Mouse (Mus musculus) neural tube, embryonic 10.5 days (tissue): ENCODE measurements around the gene Arhgap23.

ENCODE experiments used
- DNase-seq: peaks from one replicate; pipeline ENCODE4 v3.0.0-alpha.2; 2017; ENCODE audit warnings: low spot score; ENCODE audit errors: extremely low spot score

Gene Arhgap23

DNA sequence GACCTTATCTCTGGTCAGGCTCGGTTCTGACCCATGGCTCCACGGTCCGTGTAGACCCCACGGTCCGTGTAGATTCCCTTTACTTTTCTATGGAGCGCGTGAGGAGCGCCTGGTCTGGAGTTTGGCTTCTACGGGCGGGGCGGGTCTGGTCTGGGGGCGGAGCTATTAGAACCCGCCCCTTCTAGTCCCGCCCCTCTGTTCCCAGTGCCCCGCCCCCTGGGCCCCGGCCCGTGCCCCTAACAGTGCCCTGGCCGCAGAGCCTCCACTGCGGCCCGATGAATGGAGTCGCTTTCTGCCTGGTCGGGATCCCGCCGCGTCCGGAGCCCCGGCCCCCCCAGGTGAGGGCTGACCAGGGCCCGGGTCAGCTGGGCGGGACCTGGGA is at the start of gene Arhgap23:
Gene Arhgap23, plus strand, starts transcription at position 204 of the 382 bp plus-strand sequence.
- peak; percentile 87 for DNase-seq

DNA sequence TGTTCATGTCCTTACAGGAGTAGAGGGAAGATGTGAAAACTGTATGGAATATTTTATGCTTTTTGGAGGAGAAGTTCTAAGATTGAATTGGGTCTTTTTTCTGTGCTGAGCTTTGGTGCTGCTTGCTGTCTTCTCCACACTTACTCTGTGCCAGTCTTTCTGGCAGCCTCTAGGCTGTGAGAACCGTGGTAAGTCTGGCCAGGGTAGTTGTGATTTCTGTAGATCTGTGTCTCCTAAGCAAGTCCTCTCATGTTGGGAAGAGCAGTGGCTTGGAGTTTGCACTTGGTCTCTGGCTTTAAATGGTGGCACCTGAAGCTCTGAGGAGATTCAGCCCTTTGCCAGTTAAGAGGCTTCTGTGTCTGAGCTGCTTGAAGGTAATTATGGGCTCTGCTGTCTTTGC is 49.8 kb upstream of the Arhgap23 start:
- DNase-seq, result no peak

DNA sequence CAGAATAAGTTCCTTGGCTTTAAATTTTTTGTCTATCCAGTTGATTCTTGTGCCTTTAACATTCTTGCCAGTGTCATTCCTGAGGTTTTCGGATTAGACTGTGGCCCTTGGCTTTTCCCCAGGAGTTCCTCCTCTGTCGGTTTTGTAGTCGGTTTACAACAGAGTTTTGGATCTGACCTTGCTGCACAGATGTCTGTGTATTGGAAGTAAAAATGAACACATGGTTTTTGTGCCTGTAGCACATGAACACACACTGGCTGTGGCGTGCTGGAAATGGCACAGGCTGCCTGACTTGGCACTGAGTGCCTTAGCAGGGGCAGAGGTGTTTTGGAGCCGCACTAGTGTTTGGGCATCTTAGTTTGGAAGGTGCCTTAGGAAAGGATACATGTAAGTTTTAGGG is 46.8 kb upstream of the Arhgap23 start:
- DNase-seq, result no peak

DNA sequence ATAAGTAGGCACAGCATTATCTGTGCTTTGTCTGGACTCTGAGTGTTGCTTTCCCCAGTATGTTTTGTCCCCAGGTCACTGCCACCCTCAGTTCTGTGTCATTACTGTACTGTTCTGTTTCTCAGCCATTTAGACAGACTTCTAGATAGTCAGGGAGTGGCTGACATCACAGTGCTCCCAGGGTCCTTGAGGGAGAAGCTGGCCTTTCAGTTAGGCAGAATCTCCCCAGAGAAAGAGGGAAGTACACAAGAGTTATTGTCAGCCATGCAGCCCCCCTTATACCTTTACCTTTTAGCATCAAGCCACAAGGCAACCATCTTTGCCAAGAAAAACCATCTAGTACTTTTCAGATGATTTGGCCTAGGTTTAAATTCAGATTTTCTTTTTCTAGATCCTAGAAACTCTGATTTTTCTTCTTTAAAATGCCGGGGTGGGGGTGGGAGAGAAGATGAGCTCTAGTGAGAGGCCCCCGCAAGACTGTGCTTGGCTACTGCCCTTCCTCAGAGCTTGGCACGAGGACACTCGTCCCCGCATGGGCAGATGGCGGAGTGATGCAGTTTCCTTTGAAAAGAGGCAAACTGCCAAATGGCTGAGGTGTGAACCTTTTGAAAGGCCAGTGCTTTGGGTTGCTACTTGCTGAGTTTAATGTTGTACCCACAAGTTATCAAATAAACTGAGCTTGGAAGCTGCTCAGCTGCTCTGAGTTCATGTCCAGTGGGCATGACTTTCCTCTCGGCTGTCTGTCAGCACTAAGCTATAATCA is 44.8 kb upstream of the Arhgap23 start:
- no peak for DNase-seq

DNA sequence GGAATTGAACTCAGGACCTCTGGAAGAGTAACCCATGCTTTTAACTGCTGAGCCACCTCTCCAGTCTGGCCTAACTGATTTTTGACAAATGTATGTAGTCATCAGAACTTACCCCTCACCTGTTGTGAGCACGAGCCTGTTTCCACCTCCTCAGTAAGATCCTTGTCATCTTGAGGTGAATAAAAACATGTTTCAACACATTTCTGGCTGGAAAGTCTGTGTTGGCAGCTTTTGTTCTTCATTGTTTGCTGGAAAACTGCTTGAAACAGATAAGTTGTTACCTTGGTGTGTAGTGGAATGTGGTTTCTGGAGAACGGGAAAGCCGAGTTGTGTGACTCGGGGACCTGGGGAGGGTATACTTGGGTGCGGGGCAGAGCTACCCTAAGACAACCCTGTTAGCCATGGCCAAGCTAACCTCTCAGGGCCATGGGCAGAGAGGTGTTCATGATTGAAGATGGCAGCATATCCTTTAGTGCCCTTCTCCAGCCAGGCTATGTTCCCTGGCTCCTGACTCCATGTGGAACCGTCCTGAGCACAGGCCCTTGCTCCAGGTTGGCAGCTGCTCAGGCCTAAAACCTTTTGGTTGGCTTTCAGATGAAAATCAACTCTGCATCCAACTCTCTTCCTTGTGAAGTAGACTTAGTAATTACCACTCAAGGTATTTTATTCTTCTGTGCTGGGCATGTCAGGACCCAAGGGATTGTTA is 43.0 kb upstream of the Arhgap23 start:
- no peak for DNase-seq

DNA sequence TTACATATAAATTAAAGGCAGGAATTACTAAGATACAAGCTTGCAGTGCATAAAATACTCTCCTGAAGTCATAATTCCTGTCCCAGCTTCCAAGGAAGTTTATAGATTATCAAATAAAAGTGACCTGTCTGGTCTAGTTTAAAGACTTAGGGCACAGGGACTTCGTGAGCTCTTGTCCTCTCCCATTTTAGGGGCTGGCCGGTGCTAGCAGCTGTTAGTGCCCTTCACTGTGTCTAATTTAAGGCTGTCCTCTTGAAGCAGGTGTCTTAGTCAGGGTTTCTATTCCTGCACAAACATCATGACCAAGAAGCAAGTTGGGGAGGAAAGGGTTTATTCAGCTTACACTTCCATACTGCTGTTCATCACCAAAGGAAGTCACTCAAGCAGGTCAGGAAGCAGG is 41.9 kb upstream of the Arhgap23 start:
- no peak for DNase-seq

DNA sequence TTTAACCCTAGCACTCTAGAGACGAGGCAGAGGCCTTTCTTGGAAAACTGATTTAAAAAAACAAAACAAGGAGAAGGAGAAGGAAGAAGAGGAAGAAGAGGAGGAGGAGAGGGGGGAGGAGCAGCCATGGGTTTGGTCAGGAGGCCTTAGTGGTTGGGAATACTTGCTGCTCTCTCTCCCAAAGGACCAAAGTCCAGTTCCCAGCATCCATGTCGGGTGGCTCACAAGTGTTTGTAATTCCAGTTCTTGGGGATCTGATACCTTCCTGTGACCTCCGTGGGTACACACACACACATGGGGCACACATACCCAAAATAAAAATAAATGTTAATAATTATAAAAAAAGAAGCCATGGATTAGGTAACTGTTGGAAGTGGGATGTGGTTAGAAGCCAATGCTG is 35.3 kb upstream of the Arhgap23 start:
- DNase-seq, result no peak

DNA sequence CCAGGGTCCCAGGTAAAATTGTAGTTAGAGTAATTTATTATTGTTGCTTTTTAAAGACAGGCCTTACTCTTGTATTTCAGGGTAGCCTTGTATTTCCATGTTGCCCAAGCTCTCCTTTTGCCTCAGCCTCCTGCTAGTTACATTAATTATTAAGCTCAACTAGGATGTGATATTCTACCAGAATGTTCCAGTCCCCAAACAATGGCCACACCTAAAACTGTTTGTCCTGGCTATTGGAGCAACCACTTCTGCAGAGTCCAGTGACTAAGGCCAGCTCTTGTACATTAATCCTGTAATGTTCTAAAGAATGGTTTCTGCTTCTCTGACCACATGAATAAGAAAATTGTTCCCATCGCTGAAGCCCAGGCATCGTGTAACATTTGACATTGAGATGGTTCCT is 32.3 kb upstream of the Arhgap23 start:
- DNase-seq, result no peak

DNA sequence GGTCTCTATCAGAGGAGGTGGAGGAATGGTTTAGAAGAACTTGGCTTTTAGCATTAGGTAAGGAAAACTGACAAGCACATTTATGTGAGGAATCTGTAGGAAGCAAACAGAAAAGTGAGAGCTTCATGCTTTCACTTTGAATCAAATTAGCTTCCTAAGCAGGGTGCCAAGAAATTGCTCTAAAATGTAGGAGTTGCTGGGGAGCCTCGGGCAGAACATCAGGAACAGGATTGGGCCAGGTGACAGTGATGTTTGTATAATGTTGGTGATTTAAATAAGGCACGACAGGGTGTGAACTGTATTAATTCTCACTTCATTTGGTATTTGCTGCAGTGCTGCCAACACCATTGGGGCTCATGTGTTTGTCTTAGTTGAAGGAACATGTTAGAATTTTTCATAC is 31.6 kb upstream of the Arhgap23 start:
- DNase-seq, result no peak

DNA sequence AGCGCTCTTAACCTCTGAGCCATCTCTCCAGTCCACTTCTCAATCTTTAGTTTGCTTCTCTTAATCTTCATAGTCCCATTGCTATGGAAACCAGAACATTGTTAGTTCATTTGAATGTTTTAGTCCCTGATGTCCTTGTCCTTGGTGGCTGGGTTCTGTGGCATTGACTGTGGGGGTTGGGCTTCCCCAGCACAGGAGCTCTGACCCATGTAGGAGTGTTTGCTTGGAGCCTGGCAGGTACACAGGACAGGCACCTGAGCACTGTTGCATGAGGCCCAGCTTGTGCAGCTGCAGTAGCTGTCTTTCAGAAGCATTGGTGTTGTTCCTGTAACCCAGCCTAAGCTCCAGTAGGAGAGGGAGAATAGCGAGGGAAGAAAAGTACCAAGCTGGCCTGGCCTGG is 27.5 kb upstream of the Arhgap23 start:
- DNase-seq, result no peak

DNA sequence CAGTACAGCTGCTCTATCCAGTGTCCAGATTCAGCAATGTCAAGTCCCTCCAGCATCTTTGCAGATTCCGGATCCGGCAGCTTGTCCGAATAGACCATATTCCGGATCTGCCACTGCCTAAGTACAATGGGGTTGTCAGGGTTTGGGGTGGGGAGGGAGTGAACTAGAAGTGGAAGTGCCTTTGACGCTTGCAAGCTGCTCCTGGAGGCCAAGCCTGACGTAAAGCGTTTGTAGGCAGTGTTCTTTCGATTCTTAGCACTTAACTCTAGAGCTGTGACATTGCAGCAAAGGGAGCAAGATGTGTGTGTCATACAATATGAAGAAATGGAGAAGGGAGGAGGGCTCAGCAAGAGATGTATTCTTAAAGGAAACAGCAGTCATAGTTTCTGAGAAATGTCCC is 26.2 kb upstream of the Arhgap23 start:
- no peak for DNase-seq

DNA sequence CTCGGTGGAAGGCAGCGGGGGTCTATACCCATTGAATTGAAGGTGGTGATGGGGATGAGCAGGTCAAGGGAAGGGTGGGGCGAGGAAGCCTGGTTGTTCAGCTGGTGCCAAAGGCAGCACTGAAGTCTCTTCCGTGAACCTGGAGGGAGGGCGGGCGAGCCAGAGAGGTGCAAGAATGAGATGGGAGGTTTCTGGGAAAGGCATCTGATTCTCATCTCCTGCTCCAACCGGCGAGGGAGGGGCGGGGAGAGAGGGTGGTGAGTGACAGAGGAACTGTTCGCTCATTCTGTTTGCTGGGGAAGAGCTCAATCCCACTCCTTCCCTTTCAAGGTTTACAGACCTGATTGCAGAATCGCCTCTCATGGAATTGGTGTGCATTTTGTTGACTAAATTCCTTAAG is 21.7 kb upstream of the Arhgap23 start:
- DNase-seq, result no peak

DNA sequence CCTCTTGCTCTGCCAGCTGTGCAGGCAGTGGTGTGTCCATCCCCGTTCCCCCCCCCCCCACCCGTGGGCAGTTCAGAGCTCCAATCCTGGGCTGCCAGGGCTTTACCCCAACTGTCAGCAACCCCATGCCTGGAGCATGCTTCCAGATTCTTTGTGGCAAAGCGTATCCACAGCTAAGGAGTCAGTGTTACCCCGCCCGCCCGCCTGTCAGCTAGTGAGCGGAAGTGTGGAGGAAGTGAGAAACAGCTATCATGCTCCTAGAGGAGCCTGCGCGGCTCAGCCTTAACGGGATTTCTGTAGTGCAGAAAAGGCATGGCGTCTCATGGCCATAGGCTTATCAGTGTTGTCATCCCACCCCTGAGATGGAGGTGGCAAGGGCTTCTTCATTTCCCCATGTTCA is 21.2 kb upstream of the Arhgap23 start:
- no peak for DNase-seq

DNA sequence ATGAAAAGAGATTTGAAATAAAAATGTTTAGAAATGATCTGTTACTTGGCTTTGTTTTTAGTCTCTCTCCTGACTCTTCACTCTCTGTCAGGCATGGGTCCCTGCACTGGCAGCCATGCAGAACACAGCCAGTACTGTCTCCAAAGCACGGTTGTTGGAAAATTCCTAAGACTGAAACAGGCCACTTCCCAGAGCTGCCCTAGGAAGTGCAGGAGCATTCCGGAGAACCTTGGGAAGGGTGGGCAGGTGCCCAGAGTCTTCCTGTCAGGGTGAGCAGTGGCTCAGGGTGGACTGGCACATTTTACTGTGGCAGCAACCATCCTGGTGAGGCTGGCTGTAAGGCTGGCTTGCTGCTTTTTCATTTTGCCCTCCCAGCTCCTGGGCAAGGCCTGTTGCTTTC is 16.8 kb upstream of the Arhgap23 start:
- no peak for DNase-seq

DNA sequence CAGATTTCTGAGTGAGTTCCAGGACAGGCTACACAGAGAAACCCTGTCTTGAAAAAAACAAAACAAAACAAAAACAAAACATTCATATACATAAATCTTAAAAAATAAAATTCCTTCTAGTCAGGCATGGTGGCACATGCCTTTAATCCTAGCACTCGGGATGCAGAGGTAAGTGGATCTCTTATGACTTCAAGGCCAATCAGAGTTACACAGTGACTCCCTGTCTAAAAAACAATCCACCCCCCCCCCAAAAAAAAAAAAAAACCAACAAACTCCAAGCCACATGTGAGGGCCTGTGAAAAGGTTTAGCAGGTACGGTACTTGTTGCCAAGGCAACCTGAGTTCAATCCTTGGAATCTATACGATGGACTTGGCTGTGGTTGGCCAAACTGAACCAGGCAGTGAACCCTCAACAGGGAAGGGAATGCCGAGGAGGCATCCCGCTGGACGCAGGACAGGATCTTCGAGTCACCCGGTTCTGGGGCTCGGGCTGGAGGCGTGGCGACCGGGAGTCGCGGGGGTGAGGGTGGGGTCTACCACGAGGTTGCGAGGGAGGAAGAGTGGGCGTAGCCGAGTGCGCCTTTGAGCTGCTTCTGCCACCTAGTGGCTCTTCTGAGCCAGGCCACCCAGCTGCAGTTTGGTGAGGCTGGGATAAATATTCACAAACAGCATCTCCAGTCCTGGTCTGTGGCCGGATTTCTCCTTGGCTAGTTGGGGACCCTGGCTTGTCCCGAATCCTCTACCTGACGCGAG is 15.2 kb upstream of the Arhgap23 start:
- DNase-seq, result peak; percentile 84

DNA sequence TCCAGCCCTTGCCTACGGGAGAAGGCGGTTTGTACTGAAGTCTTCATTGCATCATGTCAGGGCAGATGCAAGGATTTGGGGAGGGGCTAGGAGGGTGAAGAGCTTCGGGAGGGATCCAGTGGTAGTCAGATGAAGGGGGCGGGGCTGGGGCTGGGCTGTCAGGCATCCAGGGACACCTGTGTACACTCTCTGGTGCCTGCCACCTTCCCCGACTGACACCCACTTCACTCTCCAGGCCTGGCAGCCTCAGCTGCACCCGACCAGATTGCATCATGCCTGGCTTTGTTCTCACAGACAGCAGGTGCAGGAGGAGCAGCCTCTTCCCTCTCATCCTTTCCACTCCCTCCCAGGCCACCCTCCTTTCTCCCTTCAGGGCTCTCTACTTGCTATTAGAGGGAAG is 14.3 kb upstream of the Arhgap23 start:
- DNase-seq, result no peak

DNA sequence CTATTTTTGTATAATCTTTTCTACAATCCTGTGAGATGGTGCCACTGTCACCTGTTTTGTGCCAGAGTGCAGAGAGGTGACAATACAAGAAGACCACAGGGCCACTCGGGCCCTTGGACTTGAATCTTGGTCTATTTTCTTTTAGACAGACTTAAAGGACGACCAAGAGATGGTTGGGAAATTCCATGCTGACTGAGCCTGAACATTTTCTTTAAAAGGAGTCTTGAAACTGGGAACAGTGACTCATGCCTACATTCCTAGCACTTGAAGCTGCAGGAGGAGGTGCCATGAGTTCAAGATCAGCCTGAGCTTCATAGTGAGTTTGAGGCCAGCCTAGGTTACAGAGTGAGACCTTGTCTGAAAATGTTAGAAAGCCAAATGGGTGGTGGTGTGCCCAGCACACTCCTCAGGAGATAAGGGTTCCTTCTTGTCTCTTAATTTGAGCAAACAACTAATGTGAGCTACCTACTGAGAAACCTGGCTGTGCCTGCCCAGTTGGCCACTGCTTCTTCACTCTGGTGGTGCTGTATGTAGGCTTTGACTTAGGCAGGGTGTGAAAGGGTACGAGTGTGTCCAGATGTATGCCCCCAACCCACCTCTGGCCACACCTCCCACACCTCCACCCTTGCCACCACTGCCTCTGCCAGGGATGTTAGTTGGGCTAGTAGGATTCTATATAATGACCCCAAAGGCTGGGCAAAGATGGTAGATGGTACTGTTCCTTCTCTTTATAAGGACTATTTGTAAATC is 13.5 kb upstream of the Arhgap23 start:
- no peak for DNase-seq

DNA sequence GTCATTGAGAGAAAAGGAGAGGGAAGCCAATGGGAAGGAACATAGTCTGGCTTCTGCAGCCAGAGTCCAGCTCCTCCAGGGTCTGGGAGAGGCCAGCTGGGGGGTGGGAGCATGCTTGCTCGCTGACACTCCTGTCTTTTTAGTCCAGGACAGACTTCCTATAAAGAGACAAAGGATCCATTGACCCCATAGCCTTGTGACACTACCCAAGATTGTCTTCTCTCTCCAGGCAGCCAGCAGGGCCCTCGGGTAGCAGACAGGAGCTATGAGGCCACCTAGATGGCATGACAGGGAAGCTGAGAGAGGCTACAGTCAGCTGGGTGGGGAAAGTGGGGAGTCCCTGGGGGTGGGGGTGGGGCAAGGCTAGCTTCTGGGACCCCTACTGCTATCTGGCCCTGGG is 12.6 kb upstream of the Arhgap23 start:
- DNase-seq, result no peak

DNA sequence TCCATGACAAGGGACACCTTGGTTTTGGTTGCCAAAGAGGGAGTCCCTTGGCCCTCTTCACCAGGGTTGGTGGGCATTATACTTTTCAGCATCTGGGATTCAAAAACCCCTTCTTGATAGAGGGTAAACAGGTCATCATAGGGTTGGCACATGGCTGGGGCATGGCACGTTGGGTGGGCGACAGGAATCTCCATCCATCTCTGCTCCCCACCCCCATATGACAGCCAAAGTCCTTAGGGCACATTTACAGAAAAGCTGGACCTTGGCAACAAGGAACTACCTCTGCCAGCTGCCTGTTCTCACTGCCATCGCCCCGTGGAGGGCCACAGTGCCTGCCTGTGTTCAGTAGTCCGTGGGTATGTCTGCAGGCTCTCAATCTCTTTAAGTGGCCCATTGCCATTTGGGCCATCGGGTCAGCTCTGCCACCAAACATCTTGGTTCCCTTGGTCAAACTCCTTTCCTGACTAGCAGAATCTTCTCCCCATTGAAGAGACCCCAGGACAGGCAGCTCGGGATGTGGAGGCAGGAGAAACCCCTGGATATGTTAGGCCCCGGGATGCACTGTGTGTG is 11.6 kb upstream of the Arhgap23 start:
- no peak for DNase-seq

DNA sequence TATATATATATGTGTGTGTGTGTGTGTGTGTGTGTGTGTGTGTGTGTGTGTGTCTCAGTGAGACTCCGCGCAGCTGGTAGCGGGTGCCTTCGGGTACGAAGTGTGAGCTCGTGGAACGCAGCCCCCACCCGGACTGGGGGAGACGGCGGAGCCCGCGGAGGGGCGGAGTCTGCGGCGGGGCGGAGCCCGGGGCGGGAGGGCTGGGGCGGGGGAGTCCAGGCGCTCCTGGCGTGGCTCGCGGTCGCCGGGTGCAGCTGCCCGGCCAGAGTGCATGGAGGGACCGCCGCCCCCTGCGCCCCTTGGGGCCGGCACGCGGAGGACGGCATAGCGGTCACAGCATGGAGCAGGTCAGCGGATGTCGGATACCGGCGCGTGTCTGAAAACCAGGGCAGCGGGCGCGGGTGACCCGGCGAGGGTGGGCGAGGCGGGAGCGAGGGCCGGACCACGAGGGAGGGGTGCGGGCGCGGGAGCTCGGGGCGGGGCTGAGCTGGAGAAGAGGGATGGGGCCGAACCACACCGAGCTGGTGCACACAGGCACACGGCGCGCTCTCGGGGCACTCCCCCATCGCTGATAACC is 11.1 kb upstream of the Arhgap23 start:
- peak; percentile 74 for DNase-seq

DNA sequence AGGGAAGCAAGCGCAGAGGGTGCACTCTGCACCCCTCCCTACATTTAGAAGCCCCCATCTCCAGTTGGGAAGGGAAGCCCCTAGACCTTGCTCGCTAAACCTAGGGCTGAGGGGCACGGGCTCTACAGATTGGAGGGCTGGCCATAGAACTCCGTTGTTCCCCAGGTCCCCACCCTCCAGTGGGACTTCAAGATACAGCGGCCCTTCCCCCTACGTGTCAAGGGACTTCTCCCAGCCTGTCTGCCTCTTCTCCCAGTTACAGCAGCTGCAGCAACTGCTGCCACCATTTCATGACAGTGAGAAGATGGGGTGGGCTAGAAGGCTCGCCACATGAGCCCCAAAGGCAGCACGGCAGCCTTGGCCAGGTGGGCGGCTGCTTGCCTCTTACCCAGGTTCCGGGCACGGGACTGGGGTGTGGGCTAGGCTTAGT is 10.6 kb upstream of the Arhgap23 start:
- peak; percentile 37 for DNase-seq
